Mouse (Mus musculus): ENCODE results near the gene Dusp5. TPM values are rescaled to one million over a fixed set of nuclear protein-coding genes. Genes with fewer than 3 reads are reported as not detected.

Dusp5 gene
- 1.4 and 1.6 TPM in 2 replicates for polyA plus RNA-seq (2012; rRNA removed)

DNA sequence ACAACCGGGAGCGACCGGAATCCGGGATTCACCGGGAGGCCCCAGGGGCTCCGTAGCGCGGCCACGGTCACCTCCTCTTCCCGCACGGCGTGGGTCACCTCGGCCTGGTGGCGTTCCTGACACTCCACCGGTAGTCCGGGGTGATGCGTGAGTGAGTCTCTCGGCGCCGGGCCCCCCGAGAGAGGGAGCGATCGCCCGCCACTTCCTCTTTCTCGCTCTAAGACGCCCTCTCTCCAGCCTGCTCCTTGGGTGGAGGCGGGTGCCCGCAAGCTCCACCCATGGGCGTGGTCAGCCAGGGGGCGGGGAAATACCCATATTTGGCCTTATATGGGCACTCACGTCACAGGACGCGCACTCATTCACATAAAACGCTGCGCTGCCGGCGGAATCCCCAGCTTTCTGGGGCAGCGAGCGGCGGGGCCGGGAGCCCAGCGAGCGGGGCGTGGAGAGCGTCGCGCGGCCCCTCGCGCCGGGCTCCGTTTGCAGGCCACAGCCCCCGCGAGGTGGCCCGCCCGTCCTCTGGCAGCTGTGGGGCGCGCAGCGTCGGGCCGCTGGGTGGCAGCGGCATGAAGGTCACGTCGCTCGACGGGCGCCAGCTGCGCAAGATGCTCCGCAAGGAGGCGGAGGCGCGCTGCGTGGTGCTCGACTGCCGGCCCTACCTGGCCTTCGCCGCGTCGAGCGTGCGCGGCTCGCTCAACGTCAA lies at the start of gene Dusp5:
Gene Dusp5, plus strand, starts transcription at position 358 of the 703 bp plus-strand sequence.

DNA sequence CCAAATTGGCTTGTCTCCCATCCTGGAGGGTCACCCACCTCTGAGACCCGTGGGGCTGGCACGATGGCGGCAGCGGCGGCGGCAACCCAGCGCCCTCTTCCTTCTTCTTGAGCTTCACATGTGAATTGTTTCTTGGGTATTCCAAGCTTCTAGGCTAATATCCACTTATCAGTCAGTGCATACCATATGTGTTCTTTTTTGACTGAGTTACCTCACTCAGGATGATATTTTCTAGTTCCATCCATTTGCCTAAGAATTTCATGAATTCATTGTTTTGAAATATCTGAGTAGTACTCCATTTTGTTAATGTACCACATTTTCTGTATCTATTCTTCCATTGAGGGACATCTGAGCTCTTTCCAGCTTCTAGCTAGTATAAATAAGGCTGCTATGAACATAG lies 60.1 kb downstream of the Dusp5 start, which contains the start of gene Nutf2-ps1:
Gene Nutf2-ps1, minus strand, starts transcription at position 101 of the 400 bp plus-strand sequence.

Other genes starting within 250 kb of the Dusp5 start
- gene Mxi1, start 218.6 kb upstream of the Dusp5 start, polyA plus RNA-seq (2012; rRNA removed): 15.1 and 17.8 TPM in 2 replicates
- not detected in 2 replicates for gene Gm10197, start 157.3 kb upstream of the Dusp5 start, polyA plus RNA-seq (2012; rRNA removed)
- gene Smndc1, start 138.5 kb upstream of the Dusp5 start, polyA plus RNA-seq (2012; rRNA removed): 7.1 and 7.7 TPM in 2 replicates
- 26.2 and 28.9 TPM in 2 replicates for gene Nutf2-ps1, start 60.0 kb downstream of the Dusp5 start, polyA plus RNA-seq (2012; rRNA removed)
- gene Smc3, start 71.3 kb downstream of the Dusp5 start, polyA plus RNA-seq (2012; rRNA removed): 12.9 and 15.4 TPM in 2 replicates
- 0.34 and 0.41 TPM in 2 replicates for gene Rbm20, start 148.2 kb downstream of the Dusp5 start, polyA plus RNA-seq (2012; rRNA removed)